Mouse (Mus musculus) adrenal gland, adult (tissue): ENCODE measurements around the gene Cul5.

ENCODE experiments used
- DNase-seq, 2 experiments: peaks; one replicate each; pipeline ENCODE4 v3.0.0; 2022 to 2023; ENCODE audit warnings: low spot score in 1 of 2; ENCODE audit not compliant: inconsistent age in 2 of 2

Cul5 gene

DNA sequence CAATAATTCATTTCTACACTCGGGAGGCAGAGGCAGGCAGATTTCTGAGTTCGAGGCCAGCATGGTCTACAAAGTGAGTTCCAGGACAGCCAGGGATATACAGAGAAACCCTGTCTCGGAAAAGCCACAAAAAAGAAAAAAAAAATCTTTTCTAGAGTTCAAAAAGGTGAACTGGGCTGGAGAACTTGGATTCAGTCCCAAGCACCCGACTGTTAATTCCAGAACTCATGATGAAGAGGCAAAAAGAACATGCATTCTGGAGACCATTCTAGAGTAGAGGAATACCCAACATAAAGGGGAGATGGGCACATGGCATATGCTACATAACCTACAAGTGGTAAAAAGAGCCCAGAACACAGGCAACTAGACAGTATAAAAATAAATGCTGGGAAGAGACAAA, 62.0 kb downstream of the Cul5 start:
- no peak for DNase-seq

DNA sequence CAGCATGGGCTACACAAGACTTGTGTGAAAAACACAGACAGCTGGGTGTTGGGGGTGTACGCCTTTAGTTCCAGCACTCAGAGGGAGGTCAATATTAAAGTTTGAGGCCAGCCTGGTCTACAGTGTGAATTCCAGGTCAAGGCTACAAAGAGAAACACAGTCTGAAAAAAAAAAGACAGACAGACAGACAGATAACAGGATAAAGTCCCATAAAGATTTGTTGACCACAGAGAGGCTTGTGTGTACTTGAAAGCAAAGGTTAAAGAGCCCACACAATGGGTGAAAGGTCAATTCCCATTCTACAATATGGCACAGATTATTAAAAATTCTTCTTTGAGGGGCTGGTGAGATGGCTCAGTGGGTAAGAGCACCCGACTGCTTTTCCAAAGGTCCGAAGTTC, 62.6 kb downstream of the Cul5 start:
- no peak for DNase-seq

DNA sequence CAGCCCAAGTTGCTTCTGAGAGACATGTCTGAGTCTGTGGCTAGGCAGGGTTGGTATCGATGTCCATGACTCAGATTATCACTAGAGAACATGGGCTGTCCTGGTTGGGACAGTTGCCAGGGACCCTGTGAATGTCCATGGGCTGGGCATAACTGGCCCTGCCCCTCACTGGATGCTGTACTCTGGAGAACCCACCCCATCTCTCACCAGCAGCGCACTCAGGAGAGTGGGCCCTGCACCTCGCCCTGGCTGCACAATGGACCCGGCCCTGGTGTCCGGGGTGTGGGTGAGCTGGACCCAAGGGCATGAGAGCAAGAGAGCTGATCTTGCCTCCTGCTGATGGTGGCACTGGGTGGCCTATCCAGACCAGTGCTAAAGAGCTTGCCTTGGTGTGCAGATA, 64.9 kb downstream of the Cul5 start:
- no peak for DNase-seq

DNA sequence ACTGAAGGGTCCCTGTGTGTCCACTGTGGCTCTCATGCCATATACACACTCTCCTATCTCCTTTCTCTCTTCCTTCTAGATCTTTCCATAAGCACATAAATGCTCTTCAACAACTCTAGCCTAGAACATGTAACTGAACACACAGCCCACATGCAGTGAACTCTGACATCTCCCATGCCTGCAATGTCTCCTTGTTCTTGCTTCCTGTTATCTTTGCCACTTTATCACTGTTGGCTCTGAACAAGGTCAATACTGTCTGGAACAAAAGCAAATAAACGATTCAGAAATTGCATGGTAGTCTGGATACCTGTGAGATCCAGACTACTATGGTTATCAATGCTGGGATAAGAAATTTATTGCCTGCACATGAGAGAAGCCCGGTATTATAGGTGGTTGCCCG, 66.0 kb downstream of the Cul5 start:
- DNase-seq: peak in 1 of 2 experiments; percentile 44

DNA sequence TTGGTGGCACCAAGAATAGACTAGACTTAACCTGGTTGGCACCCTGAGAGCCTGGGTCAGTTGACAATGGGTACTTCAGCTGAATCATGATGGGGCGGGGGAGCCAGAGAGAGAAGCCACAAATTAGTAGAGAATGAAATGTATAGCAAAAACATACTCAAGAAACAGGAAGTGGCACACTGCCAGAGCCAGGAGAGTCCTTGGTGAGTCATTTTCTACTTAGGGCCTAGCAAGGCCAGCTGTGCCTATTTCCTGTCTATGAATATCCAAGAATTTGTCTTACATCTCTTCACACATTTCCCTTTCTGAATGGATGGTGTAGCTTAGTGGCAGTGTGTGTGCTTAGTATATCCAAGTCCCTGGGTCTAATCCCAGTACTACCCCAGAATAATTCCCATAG, 66.4 kb downstream of the Cul5 start:
- peak; percentile 33 to 74 for DNase-seq

DNA sequence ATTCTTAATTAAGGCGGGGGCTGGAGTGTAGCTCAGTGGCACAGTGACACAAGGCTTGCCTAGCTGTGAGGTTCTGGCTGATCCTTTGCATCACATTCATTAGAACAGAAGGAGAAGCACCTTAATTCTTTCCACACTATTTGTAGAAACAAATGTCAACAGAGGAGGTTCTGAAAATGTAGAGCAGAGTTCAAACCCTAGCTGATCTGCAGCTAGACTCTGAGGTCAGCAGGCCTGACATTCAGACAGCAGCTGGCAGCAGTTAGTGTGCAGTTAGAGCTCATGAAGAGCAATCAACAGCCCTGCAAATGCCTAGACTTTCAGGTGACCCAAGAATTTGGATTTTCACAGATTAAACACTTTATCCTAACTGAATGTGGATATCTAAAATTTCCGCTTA, 68.3 kb downstream of the Cul5 start:
- no peak for DNase-seq

DNA sequence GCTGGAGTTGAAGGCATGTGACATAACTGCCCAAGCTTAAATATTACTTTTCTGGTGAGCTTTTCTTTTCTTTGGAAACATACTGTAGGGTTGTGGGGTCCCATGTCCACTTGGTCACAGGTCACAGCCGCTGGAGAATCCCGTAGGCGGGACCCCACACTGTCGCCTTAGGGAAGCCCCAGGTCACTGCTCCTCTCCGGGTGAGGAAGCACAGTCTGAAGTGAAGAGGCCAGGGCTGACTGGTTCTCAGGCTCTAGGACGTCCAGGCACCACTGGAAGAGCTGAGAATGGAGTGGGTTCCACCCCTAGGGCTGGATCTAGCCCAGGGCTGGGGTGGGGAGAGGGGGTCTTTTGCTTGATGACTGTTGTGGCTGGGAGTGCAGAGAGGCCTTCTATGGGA, 71.2 kb downstream of the Cul5 start:
- DNase-seq: no peak

DNA sequence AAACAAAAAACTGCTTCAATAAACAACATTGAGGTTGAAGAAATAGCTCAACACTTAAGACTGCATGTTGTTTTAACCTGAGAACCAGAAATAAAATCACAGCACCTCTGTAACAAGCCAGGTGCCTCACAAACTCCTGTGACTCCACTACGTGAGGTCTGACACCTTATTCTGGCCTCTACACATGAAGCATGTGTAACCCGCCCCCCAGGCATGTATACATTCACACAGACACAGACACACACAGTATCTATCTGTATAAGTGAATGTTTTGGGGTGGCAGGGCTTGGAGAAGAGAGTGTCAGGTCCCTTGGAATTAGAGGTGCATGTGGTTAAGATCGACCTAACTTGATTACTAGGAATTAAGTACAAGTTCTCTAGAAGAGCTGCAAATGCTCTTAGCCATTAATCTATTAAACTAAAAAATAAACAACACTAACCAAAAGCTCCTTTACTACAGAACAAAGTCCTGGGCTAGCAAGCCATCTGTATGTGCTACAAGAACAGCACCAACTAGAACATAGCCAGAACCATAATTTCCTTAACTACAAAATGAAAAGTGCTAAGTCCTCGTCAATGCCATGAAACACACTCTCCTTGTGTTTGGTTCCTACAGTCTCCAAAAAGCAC, 72.7 kb downstream of the Cul5 start:
- no peak for DNase-seq

DNA sequence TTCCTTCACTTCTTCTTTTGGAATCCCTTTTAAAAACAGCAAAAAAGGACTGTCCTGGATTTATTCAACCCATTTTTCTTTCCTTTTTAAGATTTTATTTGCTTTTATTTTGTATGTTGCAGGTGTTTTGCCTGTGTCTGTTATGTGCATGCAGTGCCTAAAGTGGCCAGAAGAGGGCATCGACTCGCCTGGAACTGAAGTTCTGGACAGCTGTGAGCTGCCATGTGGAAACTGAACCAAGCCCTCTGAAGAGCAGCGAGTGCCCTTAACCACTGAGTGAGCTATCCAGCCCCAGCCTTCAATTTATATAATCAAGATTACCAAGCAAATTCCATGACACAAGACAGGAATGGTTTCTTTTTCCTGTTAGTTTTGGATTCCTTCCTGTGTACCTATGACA, 75.0 kb downstream of the Cul5 start:
- DNase-seq: peak; percentile 68 to 90

DNA sequence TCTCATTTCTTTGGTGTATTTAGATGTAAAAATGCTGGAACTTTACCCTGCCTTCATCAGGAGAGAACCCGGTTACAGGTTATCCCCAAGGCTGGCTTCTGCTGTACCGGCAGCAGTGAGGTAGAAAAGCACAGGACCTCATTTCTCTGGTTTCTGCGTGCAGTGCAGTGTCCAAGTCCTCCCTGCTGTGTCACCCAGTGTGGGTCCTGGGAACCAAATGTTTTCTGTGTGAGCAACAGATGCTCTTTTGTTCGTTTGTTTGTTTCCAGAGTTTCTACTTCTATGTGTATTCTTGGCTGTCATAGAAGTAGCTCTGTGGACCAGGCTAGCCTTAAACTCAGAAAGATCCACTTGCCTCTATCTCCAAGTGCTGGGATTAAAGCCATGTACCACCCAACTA, 87.9 kb downstream of the Cul5 start:
- DNase-seq: no peak

DNA sequence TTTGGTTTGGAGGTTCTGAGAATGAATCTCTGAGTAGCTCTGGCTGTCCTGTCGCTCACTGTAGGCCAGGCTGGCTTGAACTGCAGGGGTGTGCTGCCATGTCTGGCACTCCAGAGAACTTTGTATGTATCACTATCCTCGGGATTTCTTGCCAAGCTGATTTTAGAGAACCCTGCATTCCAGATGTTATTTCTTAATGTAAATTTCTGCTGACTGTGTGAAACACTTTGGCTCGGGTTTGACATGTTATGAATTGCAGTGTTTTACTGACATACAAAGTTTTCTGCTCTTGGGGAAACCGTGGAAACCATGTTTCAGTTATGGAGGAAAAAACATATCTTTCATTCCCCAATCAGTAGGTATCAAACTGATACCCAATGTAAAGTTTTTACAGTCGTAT, 94.1 kb downstream of the Cul5 start:
- no peak for DNase-seq

DNA sequence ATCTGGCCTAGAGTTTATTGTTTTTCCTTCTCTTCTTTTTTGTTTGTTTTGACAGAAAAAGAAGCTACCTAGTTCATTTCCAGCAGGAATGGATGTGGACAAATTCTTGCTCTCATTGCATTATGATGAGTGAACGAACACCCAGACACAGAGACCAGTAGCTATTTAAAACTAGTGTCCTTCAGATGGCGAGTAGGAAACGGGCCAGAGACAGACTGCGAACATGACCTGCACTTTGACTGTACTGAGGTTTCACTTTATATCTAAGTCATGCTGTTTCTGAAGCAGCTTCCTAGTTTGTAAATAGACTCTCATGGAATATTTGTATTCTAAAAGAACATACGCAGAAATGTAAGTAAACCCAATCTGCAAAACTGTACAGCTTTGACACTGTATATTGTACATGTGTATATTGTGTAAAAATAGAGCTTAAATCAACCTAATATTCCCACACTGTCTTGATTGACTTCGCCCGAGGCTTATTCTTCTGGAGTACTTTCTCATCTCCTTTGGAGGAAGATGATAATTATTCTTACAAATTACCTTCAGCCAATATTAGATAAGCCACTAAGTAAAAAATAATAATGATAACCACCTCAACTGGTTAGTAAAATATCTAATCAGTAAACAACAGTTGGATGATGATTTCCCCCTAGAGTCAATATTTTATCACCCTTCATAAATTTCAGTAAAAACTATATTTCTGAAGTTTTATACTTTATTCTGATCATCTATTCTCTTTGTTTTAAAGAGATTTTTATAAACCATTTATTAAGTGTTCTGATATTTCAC, 97.1 kb downstream of the Cul5 start:
- DNase-seq: no peak

DNA sequence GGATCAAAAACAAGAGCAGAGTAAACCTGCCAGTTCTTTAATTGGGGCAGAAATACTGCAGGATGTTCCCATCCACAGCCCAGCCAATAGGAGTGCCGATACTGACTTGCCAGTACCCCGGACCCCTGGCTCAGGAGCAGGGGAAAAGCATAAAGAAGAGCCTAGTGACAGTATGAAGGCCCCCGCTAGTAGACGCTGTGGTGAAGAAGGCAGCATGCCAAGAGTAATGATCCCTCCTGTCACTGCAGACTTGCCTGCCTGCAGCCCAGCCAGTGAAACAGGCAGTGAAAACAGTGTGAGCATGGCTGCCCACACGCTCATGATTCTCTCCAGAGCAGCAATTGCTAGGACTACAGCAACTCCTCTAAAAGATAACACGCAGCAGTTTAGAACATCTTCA, 99.2 kb downstream of the Cul5 start:
- no peak for DNase-seq
